Mouse (Mus musculus) olfactory bulb, adult 2 months (tissue): ENCODE results near the gene Naa38. TPM values are rescaled to one million over a fixed set of nuclear protein-coding genes. Genes with fewer than 3 reads are reported as not detected.
A peak's percentile ranks its signal among the peaks of the same experiment; 100 is the strongest.

Experiments
- H3K27ac ChIP-seq: fragments of 200-500 bp; 2 replicates; pipeline ENCODE4 v1.5.1; 2012; ENCODE audit warnings: low read depth, low read length; ENCODE audit not compliant: insufficient read depth
- H3K4me1 ChIP-seq: fragments of 200-500 bp; 2 replicates; pipeline ENCODE4 v1.6.1; 2012; ENCODE audit warnings: low read length; ENCODE audit not compliant: control insufficient read depth, insufficient read depth
- H3K4me3 ChIP-seq: fragments of 200-500 bp; 2 replicates; pipeline ENCODE4 v1.5.1; 2012; ENCODE audit warnings: mild to moderate bottlenecking, low read depth, low read length, moderate library complexity; ENCODE audit not compliant: insufficient read depth
- CTCF ChIP-seq: fragments of 200-500 bp; IDR thresholded peaks from 2 replicates; pipeline ENCODE4 v1.5.1; 2012; ENCODE audit warnings: low read depth, mild to moderate bottlenecking, low read length, moderate library complexity; ENCODE audit not compliant: insufficient read depth
- POLR2A ChIP-seq: fragments of 200-500 bp; IDR thresholded peaks from 2 replicates; pipeline ENCODE4 v1.6.1; 2012; ENCODE audit warnings: mild to moderate bottlenecking, low read depth, low read length, moderate library complexity; ENCODE audit not compliant: insufficient read depth
- WGBS: fragments of 180-500 bp; shearing (Covaris S2); methylation state at CpG from one replicate; pipeline ENCODE4 v1.1.7; 2018; 5-methylcytosine and 5-hydroxymethylcytosine counted together
- polyA plus RNA-seq: library from polyadenylated mRNA; stranded (reverse); fragments of >200 nt; gene quantifications from 2 replicates; pipeline ENCODE4 v1.2.4, GENCODE M21; 2012; ENCODE audit warnings: low replicate concordance; ENCODE audit not compliant: missing spikeins, insufficient read depth, insufficient read length

Naa38 gene
- polyA plus RNA-seq, 1 experiment, result not detected

DNA sequence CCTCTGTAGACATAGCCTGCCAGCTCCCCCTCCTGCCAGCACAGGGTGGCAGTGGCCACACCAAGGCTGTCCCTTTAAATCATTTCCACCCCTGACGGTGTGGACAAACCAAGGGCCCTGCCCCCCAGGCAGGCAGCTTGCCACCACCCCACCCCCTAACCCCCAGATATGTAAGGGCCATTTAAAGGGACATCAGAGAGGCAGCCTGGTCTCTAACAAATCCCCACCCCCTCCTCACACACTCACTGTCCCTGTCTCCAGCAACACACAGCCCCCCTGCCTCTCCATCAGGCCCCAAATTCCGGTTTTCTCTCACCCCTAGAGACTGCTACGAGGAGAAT lies 20.0 kb downstream of the Naa38 start:
- TF ChIP-seq POLR2A (0 out of 2 replicates have a peak, but pooled peaks have one; percentile 16), CTCF (no peak)
- Histone ChIP-seq H3K27ac (peak overlapping the region; percentile 72), H3K4me3 (peak overlapping the region; percentile 52), H3K4me1 (peaks cover 47% of the 10 kb centered on the region)
- 0% methylated on average over 3 of the region's 3 CpGs for WGBS

DNA sequence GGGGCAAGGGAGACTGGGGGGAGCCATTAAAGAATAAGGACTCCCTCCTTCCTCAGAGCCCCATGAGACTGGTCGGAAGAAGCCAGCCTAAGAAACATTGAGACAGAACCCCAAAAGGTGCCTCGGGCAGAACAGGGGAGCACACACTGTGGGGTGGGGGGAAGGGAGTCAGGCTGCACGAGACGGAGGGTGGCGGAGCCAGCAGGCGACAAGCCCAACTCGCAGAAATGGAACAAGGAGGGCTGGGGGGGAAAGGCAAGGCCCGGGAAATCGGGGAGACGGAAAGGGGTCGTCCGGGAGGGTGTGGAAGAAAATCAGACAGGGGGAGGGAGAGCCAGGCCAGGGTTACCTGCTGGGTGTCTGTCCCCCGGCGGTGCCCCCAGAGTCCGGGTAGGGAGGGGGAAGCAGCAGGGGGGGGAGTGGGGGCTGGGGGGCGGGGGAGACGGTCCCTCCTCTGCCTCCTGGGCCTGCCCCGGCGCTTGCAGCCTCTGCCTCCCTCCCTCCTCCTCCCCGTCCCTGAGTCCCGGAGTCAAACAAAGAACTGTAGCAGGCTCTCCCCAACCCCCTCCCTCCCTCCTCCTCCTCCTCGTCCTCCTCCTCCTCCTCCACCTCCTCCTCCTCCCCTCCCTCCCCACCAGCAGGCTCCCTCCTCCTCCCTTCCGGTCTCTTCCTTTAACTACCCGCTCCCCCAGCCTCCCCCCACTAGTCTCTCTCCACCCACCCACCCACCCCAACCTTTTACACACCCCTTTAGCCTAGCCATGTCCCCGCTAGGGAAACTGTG lies 20.6 kb downstream of the Naa38 start:
- Histone ChIP-seq H3K4me3 (peak overlapping the region; percentile 52), H3K27ac (peak overlapping the region; percentile 72), H3K4me1 (peaks cover 50% of the 10 kb centered on the region)
- under 1% methylated on average over 16 of the region's 25 CpGs for WGBS
- TF ChIP-seq CTCF (no peak), POLR2A (no peak)

DNA sequence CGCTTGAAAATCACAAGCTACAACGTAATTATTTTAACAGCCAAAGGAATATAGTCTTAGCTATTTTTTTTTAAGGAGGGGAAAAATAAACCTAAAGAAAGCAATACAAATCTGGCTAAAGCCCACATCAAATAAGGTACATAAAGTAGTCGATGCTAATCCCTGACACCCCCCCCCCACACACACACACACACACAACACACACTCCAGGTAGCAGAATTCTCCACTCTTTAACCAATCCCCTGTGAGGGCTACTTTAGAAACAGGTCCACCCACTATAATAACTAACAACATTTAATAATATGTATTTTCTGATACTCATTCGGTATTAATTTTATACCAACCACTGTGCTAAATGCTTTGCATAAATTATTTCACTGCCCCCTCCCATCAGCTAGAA lies 21.2 kb downstream of the Naa38 start:
- peak overlapping the region; percentile 48; the same call in 1 of the 2 replicates for H3K27ac ChIP-seq
- peaks cover 50% of the 10 kb centered on the region for H3K4me1 ChIP-seq
- TF ChIP-seq POLR2A (no peak), CTCF (no peak)
- peak overlapping the region; percentile 52; the same call in 1 of the 2 replicates for H3K4me3 ChIP-seq
- under 1% methylated on average over 4 of the region's 4 CpGs for WGBS

DNA sequence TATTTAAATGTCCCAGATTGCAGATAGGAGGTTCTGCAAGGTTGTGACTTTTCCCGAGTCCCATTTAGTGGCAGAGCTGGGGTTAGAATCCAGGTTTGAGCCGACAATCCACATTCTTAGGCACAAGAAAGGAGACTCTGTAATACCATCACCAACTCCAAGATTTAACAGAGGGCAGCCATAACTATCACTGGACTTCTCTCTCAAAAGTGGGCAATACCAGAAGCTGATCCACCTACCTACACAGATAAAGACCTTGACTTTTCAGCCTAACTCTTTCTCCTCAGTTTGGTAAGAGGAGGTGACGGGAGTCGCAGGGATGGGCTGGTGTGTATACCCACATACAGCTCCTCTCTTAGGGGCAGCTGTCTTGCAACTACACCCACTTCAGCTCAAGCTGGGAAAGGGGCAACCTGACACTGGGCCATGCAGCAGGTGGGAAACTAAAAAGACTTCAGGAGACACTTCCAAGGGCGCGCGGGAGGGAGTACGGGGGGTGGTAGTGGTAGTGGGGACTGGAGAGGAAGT lies 21.7 kb downstream of the Naa38 start:
- Histone ChIP-seq H3K4me3 (peak overlapping the region; percentile 64), H3K27ac (peak overlapping the region; percentile 48), H3K4me1 (peaks cover 46% of the 10 kb centered on the region)
- TF ChIP-seq POLR2A (no peak), CTCF (no peak)
- WGBS, result 3% methylated on average over 8 of the region's 8 CpGs

DNA sequence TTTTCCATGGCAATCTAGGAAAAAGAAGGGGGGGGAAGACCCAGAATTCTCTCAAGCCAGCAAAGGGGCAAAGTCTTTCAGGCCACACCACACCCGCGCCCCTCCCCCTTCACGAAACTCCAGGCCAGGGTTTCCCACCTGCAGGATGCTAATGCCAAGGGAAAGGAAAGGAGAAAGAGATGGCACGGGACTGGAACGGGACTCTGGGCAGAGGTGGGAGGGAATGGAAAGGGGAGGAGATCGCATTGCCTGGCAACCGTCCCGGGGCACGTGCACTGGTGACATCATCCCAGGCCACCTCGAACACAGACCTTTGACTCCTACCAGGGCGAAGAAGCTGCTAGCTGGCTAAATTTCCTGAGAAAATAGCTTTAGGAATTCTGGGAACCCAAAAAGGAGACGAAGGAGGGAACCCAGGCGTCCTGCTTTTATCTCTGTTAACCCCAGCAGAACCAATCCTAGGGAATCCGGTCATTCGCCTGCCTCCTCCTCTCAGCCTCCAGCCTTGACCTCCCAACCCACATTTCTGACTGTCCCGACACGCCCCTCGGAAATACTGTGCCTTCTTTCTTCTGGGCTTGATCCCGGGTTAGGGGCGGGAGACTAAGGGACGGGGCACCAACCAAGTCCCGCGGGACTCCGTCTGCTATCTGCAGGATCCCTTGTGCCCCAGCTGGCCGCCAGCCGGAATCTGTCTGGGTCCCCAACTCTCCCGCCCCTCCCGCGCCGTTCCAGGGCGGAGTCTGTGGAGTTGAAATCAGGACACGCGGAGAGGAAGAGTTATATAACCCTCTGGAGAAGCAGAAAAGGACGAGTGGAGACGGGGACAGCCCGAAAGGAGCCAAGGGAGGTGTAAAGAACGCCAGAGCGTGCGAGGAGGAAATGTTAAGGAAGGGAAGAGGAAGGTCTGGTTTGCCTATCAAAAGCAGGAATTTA lies 22.4 kb downstream of the Naa38 start:
- Histone ChIP-seq H3K4me3 (peak overlapping the region; percentile 64), H3K4me1 (peaks cover 44% of the 10 kb centered on the region), H3K27ac (peak overlapping the region; percentile 99)
- under 1% methylated on average over 39 of the region's 39 CpGs for WGBS
- no peak for TF ChIP-seq CTCF
- peak; percentile 80 for TF ChIP-seq POLR2A

DNA sequence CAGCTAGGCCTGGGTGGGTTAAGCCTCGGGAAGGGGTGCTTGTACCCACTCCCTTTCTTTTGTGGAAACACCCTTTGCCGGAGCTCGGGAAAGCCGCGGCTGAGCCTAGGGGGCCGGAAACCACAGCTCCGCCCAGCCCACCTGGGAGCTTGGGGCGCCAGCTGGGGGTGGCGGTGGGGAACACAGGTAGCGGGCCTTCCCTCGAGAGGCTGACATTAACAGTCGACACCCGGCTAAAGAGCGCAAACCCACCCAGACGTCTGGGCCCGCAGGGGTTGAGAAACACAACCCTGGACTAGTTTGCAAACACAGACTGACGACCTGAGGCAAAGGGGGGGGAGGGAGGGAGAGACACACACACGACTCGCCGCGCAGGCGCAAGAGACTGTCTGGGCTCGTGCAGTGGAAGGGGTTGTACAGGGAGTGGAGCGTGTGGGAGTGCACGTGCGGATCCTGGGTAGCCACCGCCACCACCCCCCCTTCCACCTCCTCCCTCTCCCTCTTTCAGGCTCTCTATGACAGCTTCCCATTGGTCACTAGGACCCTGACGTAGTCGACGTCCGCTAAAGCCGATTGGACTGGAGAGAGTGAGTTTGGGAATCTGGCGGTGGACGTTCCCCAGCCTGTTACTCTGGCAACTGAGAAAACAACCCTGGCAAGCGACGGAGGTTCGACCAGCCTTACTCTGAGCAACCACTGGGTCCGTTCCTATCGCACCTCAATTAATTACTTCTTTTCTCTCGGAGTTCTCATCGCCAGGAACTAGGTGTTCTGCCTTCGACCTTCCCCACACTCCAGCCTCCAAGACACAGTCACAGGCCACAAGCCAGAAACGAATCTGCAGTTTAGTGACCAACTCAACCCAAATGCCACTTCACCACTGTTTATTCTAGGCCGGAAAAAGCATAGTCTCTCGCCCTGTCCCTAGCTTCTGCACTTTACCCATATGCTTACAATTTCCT lies 23.5 kb downstream of the Naa38 start:
- peak overlapping the region; percentile 64 for H3K4me3 ChIP-seq
- TF ChIP-seq CTCF, result no peak
- TF ChIP-seq POLR2A, result no peak
- H3K27ac ChIP-seq, result peak overlapping the region; percentile 99
- under 1% methylated on average over 45 of the region's 45 CpGs for WGBS
- H3K4me1 ChIP-seq, result peaks cover 34% of the 10 kb centered on the region

DNA sequence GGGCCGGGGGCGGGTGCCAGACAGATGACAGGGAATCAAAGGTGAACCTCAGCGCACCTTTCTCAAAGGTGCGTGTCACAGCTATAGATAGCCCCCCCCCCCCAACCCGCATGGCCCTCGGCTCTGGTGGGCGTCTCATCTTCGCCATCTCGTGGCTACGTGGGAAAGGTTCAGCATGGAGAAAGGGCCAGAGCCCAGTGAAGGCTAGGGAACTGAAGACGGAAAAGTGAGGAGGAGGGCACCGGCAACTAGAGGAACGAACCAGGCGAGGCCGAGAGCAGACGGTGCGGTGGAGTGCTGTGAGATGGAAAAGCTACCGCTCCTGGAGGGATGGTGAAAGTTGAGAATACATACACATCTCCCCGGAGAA lies 24.1 kb downstream of the Naa38 start:
- under 1% methylated on average over 19 of the region's 19 CpGs for WGBS
- TF ChIP-seq POLR2A (no peak), CTCF (peak; percentile 40; the same call in 1 of the 2 replicates)
- Histone ChIP-seq H3K27ac (peak overlapping the region; percentile 61; the same call in 1 of the 2 replicates), H3K4me1 (peaks cover 27% of the 10 kb centered on the region), H3K4me3 (peak overlapping the region; percentile 64)
